Mouse (Mus musculus) CH12F3 (cell line): ENCODE measurements around the gene Ankra2.

Source experiments
- in situ Hi-C: fragments of 300-500 bp; cut with MboI; formaldehyde crosslinking; loops from 2 replicates; pipeline ENCODE4 v1.14.3; 2020; ENCODE audit warnings: low sequenced_read_pairs

The Ankra2 gene

GRCm38 (mm10) chr13:98262636-98263457 lies at the start of gene Ankra2, which contains the start of gene Utp15:
TSS of gene Ankra2 (plus strand) at chr13:98263074.
TSS of gene Utp15 (minus strand) at chr13:98263041.
- in situ Hi-C loops = no loop called here

- in situ Hi-C loops = no loop called here
Measured at GRCm38 (mm10) chr13:98222848-98223247, 40.0 kb upstream of the Ankra2 start.

GRCm38 (mm10) chr13:98226225-98226624 lies 36.6 kb upstream of the Ankra2 start:
- in situ Hi-C loops = no loop called here

- in situ Hi-C loops = loop anchor here (10.0 kb wide), 1 partner anchor 196 kb away; no protein-coding TSS in a partner anchor
Measured at GRCm38 (mm10) chr13:98230511-98230910, 32.4 kb upstream of the Ankra2 start.

GRCm38 (mm10) chr13:98235451-98235850 lies 27.4 kb upstream of the Ankra2 start:
- in situ Hi-C loops = loop anchor here (10.0 kb wide), 1 partner anchor 201 kb away; no protein-coding TSS in a partner anchor

GRCm38 (mm10) chr13:98239978-98240641 lies 22.8 kb upstream of the Ankra2 start:
- in situ Hi-C loops = loop anchor here (10.0 kb wide), 1 partner anchor 205 kb away; no protein-coding TSS in a partner anchor

- in situ Hi-C loops = no loop called here
Measured at GRCm38 (mm10) chr13:98241531-98242282, 21.2 kb upstream of the Ankra2 start.

GRCm38 (mm10) chr13:98244571-98245350 lies 18.1 kb upstream of the Ankra2 start:
- in situ Hi-C loops = no loop called here

GRCm38 (mm10) chr13:98245386-98245785 lies 17.5 kb upstream of the Ankra2 start:
- in situ Hi-C loops = no loop called here

- in situ Hi-C loops = no loop called here
Measured at GRCm38 (mm10) chr13:98249594-98249993, 13.3 kb upstream of the Ankra2 start.

- in situ Hi-C loops = no loop called here
Measured at GRCm38 (mm10) chr13:98254921-98255320, 8.0 kb upstream of the Ankra2 start.

- in situ Hi-C loops = no loop called here
Measured at GRCm38 (mm10) chr13:98263458-98263987, 649 bp downstream of the Ankra2 start.

GRCm38 (mm10) chr13:98264111-98264510 lies 1.2 kb downstream of the Ankra2 start:
- in situ Hi-C loops = no loop called here

- in situ Hi-C loops = no loop called here
Measured at GRCm38 (mm10) chr13:98274023-98274422, 11.1 kb downstream of the Ankra2 start.

GRCm38 (mm10) chr13:98275646-98276045 lies 12.8 kb downstream of the Ankra2 start:
- in situ Hi-C loops = no loop called here

- in situ Hi-C loops = no loop called here
Measured at GRCm38 (mm10) chr13:98276253-98276652, 13.4 kb downstream of the Ankra2 start.

GRCm38 (mm10) chr13:98277501-98277900 lies 14.6 kb downstream of the Ankra2 start:
- in situ Hi-C loops = no loop called here

- in situ Hi-C loops = no loop called here
Measured at GRCm38 (mm10) chr13:98279686-98280085, 16.8 kb downstream of the Ankra2 start, which contains the start of gene Gm21976. TSS of gene Gm21976 (plus strand) at chr13:98279887.

- in situ Hi-C loops = no loop called here
Measured at GRCm38 (mm10) chr13:98280990-98281650, 18.2 kb downstream of the Ankra2 start.
